Mouse (Mus musculus) E14TG2a.4 (cell line): ENCODE results near the gene Arl14.

Experiments
- H3K27me3 ChIP-seq: 2 replicates; pipeline ENCODE4 v1.6.1; 2014; ENCODE audit warnings: low read length, control low read depth; ENCODE audit not compliant: insufficient read depth
- H3K36me3 ChIP-seq: 2 replicates; pipeline ENCODE4 v1.6.1; 2014; ENCODE audit warnings: low read length, control low read depth; ENCODE audit not compliant: insufficient read depth
- H3K4me1 ChIP-seq: replicated peaks from 2 replicates; pipeline ENCODE4 v1.6.1; 2014; ENCODE audit warnings: low read depth, low read length, control low read depth
- H3K4me3 ChIP-seq: replicated peaks from 2 replicates; pipeline ENCODE4 v1.5.1; 2014; ENCODE audit warnings: mild to moderate bottlenecking, low read length
- H3K9me3 ChIP-seq: 2 replicates; pipeline ENCODE4 v1.6.1; 2014; ENCODE audit warnings: low read length, control low read depth
- CTCF ChIP-seq: conservative IDR thresholded peaks from 2 replicates; pipeline ENCODE4 v1.5.1; 2014; ENCODE audit warnings: low read length
- NANOG ChIP-seq: IDR thresholded peaks from 2 replicates; pipeline ENCODE4 v1.6.1; 2014; ENCODE audit warnings: borderline replicate concordance, low read length, mixed read lengths
- POU5F1 ChIP-seq: IDR thresholded peaks from 2 replicates; pipeline ENCODE4 v1.6.1; 2014; ENCODE audit warnings: low read length, borderline replicate concordance

Arl14 gene

DNA sequence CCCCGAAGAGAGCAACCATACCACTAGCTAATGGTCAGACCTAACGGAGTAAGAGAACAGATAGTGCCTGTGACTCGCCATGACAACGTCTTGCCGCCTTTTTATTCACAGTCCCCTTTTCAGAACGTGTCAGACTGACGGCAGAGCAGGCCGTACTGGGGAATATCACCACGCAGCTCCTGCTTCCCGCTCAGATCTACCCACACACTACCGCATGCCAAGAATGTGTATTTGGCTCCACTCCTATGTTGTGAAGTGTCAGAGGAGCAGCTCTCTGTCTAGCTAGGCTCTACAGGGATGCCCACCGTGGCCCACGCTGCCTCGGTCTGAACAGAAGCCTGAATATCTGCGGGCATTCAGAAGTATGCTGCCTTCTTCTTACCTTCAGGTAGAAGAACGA is 35.6 kb upstream of the Arl14 start:
- H3K36me3 ChIP-seq: no peaks in the 10 kb centered on the region
- no peaks in the 10 kb centered on the region; the same call in 1 of the 2 replicates for H3K27me3 ChIP-seq
- H3K9me3 ChIP-seq: peaks cover 10% of the 10 kb centered on the region
- no peak for TF ChIP-seq NANOG
- TF ChIP-seq POU5F1: no peak
- no peak for TF ChIP-seq CTCF
- H3K4me3 ChIP-seq: no peak overlapping the region
- H3K4me1 ChIP-seq: no peaks in the 10 kb centered on the region

DNA sequence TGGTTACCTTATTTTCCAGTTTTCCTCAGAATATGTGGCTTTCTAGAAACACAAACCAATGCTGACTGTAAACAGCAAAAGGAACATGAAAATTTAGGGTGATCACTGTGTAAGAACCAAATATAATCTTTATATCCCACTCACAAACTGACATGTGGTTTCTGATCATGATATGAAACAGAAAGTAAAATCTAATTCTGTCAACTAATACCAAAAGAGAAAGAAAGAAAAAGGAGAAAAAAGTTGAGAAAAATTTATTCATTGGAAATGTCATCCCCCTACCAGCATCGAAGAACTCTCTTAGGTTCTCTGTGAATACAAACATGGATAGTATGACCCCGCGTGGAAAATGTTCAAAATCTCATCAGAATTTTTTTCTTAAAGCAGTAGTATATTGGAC is 29.2 kb upstream of the Arl14 start:
- H3K9me3 ChIP-seq: no peaks in the 10 kb centered on the region
- H3K4me1 ChIP-seq: no peaks in the 10 kb centered on the region
- TF ChIP-seq NANOG: no peak
- TF ChIP-seq POU5F1: no peak
- TF ChIP-seq CTCF: no peak
- no peaks in the 10 kb centered on the region for H3K36me3 ChIP-seq
- H3K27me3 ChIP-seq: no peaks in the 10 kb centered on the region; the same call in 1 of the 2 replicates
- H3K4me3 ChIP-seq: no peak overlapping the region

DNA sequence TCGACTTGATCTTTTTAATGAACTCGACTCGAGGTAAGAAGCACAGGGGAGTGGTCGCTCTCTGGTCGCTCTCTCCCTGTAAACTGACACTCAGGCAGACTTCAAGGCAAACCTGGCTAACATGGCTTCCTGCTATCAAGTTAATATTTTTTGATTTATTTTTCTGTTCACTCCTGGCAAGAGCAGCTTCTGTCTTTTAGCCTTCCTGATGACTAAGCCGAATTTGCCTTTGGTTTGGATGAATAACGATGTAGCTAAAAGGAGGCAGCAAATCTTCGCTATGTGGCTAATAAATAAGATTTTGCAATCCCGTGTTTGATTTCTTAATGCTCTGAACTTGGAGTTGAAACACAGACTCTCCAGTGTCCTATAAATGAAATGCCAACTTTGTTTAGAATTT is 27.7 kb upstream of the Arl14 start:
- Histone ChIP-seq H3K36me3 (no peaks in the 10 kb centered on the region), H3K9me3 (no peaks in the 10 kb centered on the region), H3K4me1 (no peaks in the 10 kb centered on the region), H3K4me3 (no peak overlapping the region), H3K27me3 (no peaks in the 10 kb centered on the region; the same call in 1 of the 2 replicates)
- no peak for TF ChIP-seq CTCF
- no peak for TF ChIP-seq POU5F1
- TF ChIP-seq NANOG: no peak

DNA sequence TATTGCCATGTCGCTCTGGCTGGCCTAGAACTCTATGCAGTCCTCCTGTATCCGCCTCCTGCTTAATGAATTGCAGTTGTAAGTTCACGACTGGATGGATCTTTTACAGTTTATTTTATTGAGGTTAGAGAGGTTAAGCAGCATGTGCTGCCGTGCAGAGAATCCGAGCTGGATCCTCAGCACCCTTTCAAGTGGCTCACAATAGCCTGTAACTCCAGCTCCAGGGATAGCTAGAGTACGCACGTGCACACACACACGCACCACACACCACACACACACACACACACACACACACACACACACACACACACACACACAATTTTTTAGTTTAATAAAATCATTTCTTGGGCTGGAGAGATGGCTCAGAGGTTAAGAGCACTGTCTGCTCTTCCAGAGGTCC is 27.0 kb upstream of the Arl14 start:
- Histone ChIP-seq H3K36me3 (no peaks in the 10 kb centered on the region), H3K9me3 (no peaks in the 10 kb centered on the region), H3K4me1 (no peaks in the 10 kb centered on the region), H3K4me3 (no peak overlapping the region), H3K27me3 (no peaks in the 10 kb centered on the region; the same call in 1 of the 2 replicates)
- TF ChIP-seq POU5F1 (no peak), CTCF (no peak), NANOG (no peak)

DNA sequence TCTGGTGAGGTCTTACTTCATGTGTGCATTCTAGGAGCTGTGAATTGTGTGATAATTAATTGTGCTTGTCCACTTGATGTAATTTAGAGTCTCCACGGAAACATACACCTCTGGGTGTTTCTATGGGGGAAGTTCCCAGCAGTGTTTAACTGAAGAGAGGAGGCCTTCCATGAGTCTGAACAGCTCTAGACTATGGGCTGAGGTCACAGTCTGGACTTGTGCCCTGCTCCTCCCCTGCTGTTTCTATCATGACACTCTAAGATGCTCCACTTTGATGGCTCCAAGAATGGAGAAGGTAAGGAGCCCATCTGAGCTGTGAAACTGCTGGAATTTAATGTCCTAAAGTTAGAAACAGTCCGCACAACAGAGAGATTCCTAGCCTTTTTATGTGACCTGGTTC is 24.1 kb upstream of the Arl14 start:
- Histone ChIP-seq H3K36me3 (no peaks in the 10 kb centered on the region), H3K27me3 (no peaks in the 10 kb centered on the region), H3K4me3 (no peak overlapping the region), H3K4me1 (no peaks in the 10 kb centered on the region), H3K9me3 (no peaks in the 10 kb centered on the region)
- TF ChIP-seq NANOG (no peak), POU5F1 (no peak), CTCF (no peak)

DNA sequence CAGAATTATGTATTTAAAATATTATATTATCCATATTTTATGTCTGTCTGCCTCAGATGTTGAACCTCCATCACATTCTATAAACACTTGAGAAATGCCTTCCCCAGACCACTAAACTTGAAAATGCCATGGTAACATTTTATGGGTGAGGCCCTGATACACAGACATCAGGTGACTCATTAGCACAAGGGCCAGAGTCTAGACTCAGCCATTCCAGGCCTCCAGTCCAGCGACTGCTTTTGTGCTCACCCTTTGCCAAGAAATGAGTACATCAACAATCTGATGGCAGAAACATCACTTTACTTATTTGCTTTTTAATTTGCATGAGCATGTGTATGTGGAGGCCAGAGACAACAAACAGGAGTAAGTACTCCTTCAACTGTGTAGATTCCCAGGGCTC is 22.0 kb upstream of the Arl14 start:
- Histone ChIP-seq H3K4me3 (no peak overlapping the region), H3K36me3 (no peaks in the 10 kb centered on the region)

DNA sequence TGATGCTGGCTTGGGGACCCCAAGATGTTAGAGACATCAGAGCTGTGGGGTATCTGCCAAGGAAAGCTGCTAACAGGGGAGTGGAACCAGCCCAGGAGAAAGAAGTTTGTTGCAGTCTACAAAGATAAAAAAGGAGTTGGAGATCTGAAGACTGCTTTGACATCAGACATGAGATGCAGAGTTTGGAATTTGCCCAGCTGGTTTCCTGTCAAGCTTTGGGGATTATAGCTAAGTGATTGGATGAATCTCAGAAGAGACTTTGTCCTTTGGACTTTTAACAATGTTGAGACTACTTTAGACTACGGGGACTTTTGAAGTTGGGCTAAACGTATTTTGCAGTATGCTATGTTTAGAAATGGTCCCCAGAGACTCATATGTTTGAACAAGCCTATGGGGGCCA is 21.0 kb upstream of the Arl14 start:
- TF ChIP-seq POU5F1 (no peak), CTCF (no peak), NANOG (no peak)
- no peaks in the 10 kb centered on the region for H3K36me3 ChIP-seq
- no peak overlapping the region for H3K4me3 ChIP-seq
- no peaks in the 10 kb centered on the region for H3K27me3 ChIP-seq
- H3K4me1 ChIP-seq: 0 out of 2 replicates have a peak, but pooled peaks cover 5% of the 10 kb centered on the region
- H3K9me3 ChIP-seq: 0 out of 2 replicates have a peak, but pooled peaks cover 5% of the 10 kb centered on the region

More for the DNA sequence above, 22.0 kb upstream of the Arl14 start:
- Histone ChIP-seq H3K9me3 (0 out of 2 replicates have a peak, but pooled peaks cover 5% of the 10 kb centered on the region), H3K27me3 (no peaks in the 10 kb centered on the region), H3K4me1 (0 out of 2 replicates have a peak, but pooled peaks cover under 1% of the 10 kb centered on the region)
- TF ChIP-seq CTCF: no peak
- TF ChIP-seq POU5F1: no peak
- TF ChIP-seq NANOG: no peak

DNA sequence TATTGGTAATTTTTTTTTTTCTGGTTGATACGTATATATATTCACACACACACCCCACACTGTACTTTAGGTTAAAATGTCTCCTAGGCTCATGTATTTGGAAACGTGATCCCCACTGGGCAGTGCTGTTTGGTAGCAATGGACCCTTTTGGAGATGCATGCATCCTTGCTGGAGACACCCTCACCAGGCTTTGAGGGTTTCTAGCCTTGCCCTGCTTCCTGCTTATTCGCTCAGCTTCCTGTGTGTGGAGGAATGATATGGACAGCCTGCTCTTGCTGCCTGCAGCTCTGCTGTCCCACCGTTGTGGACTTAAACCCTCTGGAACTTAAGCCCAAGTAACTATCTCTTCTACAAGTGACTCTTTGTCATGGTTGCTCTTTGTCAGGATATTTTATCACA is 19.3 kb upstream of the Arl14 start:
- no peak overlapping the region for H3K4me3 ChIP-seq
- TF ChIP-seq CTCF (no peak), NANOG (no peak), POU5F1 (no peak)

More for the DNA sequence above, 19.3 kb upstream of the Arl14 start:
- Histone ChIP-seq H3K4me1 (0 out of 2 replicates have a peak, but pooled peaks cover 5% of the 10 kb centered on the region), H3K27me3 (no peaks in the 10 kb centered on the region), H3K9me3 (0 out of 2 replicates have a peak, but pooled peaks cover 5% of the 10 kb centered on the region), H3K36me3 (no peaks in the 10 kb centered on the region)
